Mouse (Mus musculus) heart, postnatal 10 days (tissue): ENCODE data around the gene Dync2li1. TPM values are rescaled to one million over a fixed set of nuclear protein-coding genes. Genes with fewer than 3 reads are reported as not detected.

Experiments
- DNase-seq, 2 experiments: peaks; one replicate each; pipeline ENCODE4 v3.0.0; 2021
- intact Hi-C: fragments of 180-260 bp; cut with DNase I; formaldehyde crosslinking; loops from one replicate; pipeline ENCODE4 v1.15.1; 2025
- total RNA-seq, 2 experiments: library from RNA; stranded (reverse); gene quantifications; 2 replicates each; pipeline ENCODE4 v1.2.3; 2021

The Dync2li1 gene
- 1 to 10 TPM; 4.3 to 5.0 TPM for total RNA-seq

DNA sequence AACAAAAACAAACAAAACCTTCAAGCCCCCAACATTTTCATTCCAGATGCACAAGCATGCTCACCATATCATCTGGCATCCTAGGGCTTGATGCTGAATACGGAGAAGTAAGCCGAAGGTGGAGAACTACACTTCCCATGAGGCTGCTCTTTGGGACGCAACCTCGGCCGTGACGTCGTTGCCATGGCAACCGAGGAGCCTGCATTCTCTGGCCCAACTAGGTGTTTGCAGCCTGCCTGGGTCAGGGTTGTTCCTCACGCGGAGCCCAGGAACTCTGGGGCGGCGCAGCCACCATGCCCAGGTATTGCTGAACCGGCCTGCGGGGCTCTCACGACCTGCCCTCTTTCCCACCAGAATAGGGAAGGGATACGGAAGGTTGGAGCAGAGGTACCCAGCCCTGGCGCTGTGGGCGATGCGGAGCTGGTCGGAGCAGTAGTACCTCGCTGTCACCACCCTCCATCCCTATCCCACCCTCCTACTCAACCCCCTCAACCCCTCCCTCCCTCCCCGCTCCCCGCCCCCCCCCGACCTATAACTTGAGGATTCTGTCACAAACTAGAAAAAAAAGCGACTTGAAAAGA is at the start of gene Dync2li1:
TSS of gene Dync2li1 (plus strand) at position 221 of the 581 bp plus-strand sequence.
- peak; percentile 89 to 91 for DNase-seq
- intact Hi-C loops, result no loop called here

DNA sequence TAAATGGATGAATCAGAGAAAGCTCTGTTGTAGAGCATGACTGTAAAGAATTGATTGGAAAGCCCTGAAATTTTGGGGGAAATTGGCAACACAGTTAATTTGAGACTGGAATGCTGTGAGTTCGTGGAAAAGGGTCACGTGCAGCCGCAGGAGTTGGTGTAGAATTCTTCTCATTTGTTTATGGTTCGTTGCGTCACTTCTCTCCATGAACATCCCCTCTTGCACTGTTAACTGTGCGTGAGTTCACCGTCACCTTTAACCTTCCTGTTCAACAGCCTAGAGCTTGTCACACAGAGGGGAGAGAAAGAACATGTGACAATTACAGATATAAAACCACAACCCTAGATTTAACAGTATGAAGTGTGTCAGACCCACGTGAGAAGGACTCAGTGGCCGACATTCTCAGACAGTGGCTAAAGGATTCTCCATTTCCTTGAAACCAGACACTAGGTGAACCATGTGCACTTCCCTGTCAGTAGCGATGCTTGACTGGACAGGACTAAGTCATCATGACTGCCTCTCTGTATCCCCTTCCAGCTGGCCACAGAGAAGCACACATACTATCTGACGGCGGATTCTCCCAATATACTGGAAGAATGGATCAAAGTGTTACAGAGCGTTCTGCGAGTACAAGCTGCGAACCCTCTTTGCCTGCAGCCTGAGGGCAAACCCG is 49.5 kb upstream of the Dync2li1 start:
- intact Hi-C loops, result loop anchor here (5.0 kb wide), 1 partner anchor 59 kb away; no protein-coding TSS in a partner anchor
- no peak for DNase-seq

DNA sequence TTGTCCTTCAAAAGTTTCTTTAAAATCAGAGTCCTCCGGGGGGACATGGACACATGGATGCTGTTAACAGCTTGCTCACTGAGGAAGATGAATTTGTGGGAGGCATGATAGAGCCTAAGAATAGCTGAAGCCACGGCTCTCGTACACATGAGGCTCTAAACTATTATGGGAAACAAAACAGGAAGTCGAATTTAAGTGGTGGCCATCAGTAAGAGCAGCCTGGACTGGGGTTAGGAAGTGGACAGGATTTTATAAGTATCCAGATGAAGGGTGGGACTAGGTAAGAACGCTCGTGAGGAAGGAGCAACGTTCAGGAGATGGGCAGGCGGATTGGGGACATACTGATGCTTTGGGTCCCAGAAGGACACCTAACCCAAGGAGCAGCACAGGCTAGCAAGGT is 47.0 kb upstream of the Dync2li1 start:
- intact Hi-C loops, result loop anchor here (5.0 kb wide), 1 partner anchor 62 kb away; no protein-coding TSS in a partner anchor
- no peak for DNase-seq

DNA sequence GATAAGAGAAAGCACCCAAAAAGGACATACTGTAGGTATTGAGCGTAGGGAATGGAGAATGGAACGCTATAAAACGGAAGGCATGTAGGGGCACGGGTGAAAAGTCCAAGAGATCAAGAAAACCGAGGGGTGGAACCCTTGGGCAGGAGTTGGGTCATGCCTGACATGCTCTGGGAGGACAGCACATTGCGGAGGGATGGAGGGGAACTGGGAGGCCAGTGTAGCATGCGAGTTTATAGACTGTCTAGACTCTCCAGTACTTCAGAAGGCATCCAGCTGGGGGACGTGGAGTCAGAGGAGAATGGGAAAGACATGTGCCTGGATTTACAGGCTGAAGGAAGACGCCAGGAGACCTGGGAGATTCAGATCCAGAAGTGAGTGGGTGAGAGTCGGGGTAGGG is 46.5 kb upstream of the Dync2li1 start:
- intact Hi-C loops, result loop anchor here (5.0 kb wide), 1 partner anchor 63 kb away; no protein-coding TSS in a partner anchor
- DNase-seq, result no peak

GRCm38 (mm10) chr17:84580821-84581220 is 45.5 kb upstream of the Dync2li1 start:
- no peak for DNase-seq
- intact Hi-C loops, result no loop called here

GRCm38 (mm10) chr17:84581740-84582414 is 44.4 kb upstream of the Dync2li1 start:
- intact Hi-C loops, result no loop called here
- DNase-seq, result no peak

DNA sequence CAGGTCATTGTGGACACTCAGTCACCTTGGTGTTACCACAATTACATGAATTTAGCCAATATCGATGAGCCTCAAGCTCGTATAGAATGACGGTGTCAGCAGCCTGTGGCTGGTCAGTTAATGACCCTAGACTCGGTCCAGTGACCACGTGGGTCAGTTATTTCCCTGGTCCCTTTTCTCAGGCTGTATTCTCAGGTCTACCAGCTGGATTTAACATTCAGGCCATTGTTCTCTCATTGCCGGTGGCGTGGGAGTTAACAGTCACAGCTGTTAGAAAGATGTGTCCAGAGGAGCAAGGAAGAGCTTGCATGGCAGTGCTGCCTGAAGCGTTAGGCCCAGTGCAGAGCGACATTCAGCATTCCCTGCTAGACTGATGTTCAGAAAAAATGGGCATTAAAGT is 42.2 kb upstream of the Dync2li1 start:
- intact Hi-C loops, result no loop called here

DNA sequence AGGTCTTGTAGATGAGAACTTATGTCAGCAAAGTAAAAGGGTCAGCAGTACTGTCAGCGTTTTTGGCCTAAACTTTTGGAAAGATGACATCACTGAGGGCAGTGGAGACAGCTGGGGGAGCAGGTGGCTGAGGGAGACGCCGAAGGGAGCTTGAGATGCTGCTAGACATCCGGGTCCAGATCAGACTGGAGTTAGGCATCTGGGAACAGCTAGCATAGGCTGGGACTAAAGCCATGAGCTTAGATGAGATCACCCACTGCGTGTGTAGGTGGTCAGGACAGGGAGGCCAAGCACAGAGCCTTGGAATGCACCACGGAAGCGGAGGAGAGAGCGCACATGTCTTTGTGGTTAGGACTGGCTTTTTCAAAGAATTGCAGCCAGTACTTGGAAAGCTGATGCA is 41.2 kb upstream of the Dync2li1 start:
- DNase-seq, result peak; percentile 72 to 73
- intact Hi-C loops, result no loop called here

More for the DNA sequence above, 42.2 kb upstream of the Dync2li1 start:
- peak; percentile 39 to 45 for DNase-seq

DNA sequence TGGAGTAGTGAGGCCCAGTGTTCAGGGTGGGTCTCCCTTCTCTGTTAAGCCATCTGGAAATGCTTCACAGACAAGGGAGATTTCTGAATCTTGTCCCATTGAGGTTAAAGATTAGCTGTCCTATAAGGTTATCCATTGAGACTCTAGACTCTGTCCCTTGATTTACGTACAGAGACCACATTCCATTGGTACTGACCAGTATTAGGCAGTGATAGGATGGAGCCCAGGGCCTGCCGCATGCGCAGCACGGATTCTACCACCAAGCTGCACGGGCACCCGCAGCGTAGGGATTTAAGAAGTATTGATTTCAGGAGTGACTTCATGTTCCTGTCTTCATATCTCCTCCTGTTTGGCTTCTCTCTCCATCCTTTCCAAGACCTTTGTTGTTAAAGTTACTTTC is 36.2 kb upstream of the Dync2li1 start:
- DNase-seq, result no peak
- intact Hi-C loops, result no loop called here

DNA sequence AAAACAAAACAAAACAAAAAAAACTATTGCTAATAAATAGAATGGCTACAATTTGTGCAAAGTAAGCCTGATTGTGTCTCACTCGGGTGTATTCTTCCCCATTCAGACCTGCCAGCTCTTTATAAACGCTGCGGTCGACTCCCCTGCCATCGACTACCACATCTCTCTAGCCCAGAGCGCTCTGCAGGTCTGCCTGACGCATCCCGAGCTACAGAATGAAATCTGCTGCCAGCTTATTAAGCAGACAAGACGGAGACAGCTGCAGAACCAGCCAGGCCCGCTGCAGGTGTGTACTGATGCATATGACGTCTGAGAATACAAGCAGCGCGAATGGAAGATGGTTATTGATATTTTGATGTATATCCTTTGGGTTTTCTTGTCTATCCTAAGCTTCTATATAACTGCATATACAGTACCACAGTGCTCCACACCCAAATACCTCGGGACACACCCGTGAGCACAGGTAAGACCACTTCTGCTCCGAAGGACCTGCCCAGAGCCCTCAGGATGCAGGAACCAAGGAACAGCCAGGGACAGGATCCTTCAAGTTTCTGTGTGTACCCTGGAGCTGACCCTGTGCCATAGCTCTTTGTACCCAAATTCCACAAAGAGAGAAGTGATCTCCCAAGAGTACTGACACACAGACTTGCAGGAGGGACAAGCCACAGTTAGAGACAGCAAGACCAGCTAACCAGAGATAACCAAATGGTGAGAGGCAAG is 34.7 kb upstream of the Dync2li1 start:
- intact Hi-C loops, result no loop called here
- DNase-seq, result no peak

DNA sequence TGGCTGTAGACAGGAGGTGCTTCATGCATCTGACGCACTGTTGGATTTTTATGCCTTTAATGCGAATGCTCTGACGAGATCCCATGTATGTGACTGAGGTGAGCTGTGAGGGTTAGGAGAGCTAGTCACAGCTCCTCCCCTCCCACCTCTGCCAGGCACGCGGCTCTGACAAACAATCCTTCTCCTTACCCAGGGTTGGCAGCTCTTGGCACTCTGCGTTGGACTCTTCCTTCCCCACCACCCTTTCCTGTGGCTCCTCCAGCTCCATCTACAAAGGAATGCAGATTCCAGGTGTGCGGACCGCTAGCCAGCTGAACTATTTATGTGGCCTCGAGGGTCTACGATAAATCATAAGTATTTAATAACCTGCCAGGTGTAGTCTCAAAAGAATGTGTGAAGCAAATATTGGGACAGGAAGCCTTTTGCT is 30.3 kb upstream of the Dync2li1 start:
- no peak for DNase-seq
- intact Hi-C loops, result no loop called here

DNA sequence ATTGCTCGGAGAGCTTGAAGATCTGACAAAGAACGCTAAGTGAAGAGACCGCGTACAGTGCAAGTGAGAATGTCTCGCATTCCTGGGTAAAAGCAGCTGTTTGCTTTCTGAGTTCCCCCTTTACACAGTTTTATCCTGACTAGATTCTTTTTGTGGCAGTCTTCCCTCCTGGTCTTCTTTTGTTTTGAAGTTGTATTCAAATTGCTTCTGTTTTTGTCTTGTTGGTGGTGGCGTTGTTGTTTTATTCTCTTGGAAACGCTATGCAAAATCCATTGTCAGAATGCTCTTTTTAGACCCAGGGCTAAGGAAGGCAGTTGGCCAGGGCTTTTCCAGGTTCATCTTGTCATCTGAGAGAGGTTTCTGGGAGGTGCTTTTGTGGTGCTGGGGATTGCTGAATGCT is 29.8 kb upstream of the Dync2li1 start:
- intact Hi-C loops, result no loop called here
- DNase-seq, result no peak

DNA sequence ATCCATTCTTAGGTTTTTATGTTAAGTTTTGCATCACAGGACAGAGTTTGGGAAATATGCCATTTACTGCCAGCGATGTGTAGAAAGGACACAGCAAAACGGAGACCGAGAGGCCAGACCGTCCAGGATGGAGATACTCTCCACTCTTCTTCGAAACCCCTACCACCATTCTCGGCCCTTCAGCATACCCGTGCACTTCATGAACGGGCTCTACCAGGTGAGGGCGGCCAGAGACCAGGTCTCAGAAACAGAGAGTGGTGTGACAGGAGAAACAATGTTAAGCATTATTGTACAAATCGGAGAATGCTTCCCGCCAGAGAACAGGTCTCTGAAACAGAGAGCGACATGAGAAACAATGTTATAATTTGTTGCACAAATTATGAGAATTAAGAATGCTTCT is 28.4 kb upstream of the Dync2li1 start:
- DNase-seq, result no peak
- intact Hi-C loops, result no loop called here

DNA sequence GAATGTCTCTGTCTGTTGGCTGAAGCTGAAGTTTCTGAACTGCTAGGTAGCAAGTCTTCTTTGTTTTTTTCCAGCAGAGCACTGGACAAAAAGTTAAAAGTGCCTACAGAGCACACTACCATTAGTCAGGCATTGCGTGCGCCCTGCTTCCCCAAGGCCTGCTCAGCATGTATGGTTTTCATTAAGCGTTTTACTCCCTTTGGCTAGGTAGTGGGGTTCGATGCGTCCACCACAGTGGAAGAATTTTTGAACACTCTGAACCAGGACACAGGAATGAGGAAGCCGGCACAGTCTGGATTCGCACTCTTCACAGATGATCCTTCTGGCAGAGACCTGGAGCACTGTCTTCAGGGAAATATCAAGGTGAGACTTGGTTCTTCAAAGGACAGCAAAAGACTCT is 27.4 kb upstream of the Dync2li1 start:
- DNase-seq, result no peak
- intact Hi-C loops, result no loop called here

- no peak for DNase-seq
- intact Hi-C loops, result no loop called here
These were observed 26.0 kb upstream of the Dync2li1 start for GRCm38 (mm10) chr17:84600051-84600983.

- DNase-seq, result no peak
- intact Hi-C loops, result no loop called here
These were observed 24.5 kb upstream of the Dync2li1 start for GRCm38 (mm10) chr17:84601805-84602204.

- intact Hi-C loops, result no loop called here
- DNase-seq, result peak; percentile 40 to 47
These were observed 23.1 kb upstream of the Dync2li1 start for GRCm38 (mm10) chr17:84603202-84603627.

DNA sequence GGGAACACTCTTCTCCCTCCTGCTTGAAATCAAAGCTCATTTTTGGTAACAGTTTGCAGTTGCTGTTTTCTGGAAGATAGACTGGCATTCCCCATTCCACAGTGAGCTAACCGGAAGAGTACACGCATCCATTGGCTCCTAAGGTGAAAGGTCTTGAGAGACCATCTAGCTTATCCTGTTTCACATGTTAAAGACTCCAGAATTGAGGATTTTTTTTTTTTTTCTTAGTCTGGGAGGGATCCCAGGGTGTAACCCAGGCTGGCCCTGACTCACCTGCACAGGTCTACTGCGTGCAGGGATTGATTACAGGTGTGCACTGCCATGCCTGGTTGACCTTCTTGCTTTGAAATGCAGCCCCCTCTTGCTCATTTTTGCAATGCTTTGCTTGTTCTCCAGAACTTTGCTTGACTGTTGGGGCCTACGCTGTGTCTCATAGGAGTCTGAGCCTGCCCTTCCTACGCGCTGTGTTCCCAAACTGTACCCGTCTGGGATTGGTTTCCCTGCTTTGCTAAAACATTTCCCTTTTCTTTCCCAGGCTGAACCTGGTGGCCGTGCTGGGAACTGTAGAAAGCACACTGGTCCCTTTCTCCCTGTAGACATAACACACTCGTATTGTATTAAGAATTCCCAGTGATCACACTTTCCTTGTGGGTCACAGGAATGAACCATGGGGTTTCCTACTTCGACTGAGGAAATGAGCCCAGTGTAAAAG is 22.4 kb upstream of the Dync2li1 start:
- intact Hi-C loops, result no loop called here
- no peak for DNase-seq

DNA sequence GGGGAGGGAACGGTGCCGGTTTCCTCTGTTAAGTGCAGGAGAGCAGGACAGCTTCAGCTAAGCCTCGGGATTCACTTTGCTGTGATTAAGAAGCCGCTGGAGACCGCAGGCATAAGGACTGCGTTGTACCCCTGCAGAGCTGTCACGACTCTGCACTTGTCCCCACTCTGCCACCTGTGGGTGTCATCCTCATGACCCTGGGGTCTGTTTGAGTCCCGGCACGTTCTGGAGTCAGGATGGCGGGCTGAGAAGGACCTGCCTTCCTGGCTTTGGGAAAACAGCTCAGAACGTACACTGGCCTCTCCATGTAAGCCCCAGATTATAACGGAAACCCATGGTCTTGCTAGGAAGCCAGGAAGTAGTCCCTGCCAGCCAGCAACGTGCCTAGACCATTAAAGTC is 19.3 kb upstream of the Dync2li1 start:
- no peak for DNase-seq
- intact Hi-C loops, result no loop called here
